Mouse (Mus musculus): ENCODE results near the gene Fkbp8. TPM values are rescaled to one million over a fixed set of nuclear protein-coding genes. Genes with fewer than 3 reads are reported as not detected.

Fkbp8 gene
- polyA plus RNA-seq (2014; fragmentation: Nextera tagmentation; extraction: Ambion mirVana) = 239 and 245 TPM in 2 replicates

- peak within 1 kb of the TSS; percentile 80 for H3K4me3 ChIP-seq (ENCODE audit: low read depth, low read length)
- no peaks in the 10 kb centered on the region for H3K27me3 ChIP-seq (ENCODE audit: insufficient read depth, low read length)
- peak; percentile 25 for TF ChIP-seq CTCF (IDR thresholded peaks at IDR 0.05; ENCODE audit: low read depth)
- peaks cover 30% of the 10 kb centered on the region for H3K36me3 ChIP-seq (ENCODE audit: insufficient read depth)
- H3K9me3 ChIP-seq (ENCODE audit: low read depth, low read length) = no peaks in the 10 kb centered on the region
- peak; percentile 97 for DNase-seq
- peak within 1 kb of the TSS; percentile 90 for H3K9ac ChIP-seq
- peak within 1 kb of the TSS; percentile 77 for H3K4me2 ChIP-seq
- ATAC-seq (ENCODE audit: insufficient read depth) = peak; percentile 93
- under 1% methylated on average over 55 of the region's 61 CpGs for WGBS
- peaks cover 3% of the 10 kb centered on the region; the same call in 1 of the 2 replicates for H3K4me1 ChIP-seq (ENCODE audit: insufficient read depth)
- peak within 1 kb of the TSS; percentile 89 for H3K27ac ChIP-seq (ENCODE audit: low read depth)
Observed at GRCm38 (mm10) chr8:70527512-70528181, at the start of gene Fkbp8, which contains the start of gene Kxd1. Gene Fkbp8, plus strand, starts transcription at chr8:70527724. Gene Kxd1, minus strand, starts transcription at chr8:70527956.

GRCm38 (mm10) chr8:70481908-70482307 lies 45.6 kb upstream of the Fkbp8 start:
- 61% methylated on average over 3 of the region's 3 CpGs for WGBS
- no peak overlapping the region for H3K4me2 ChIP-seq
- no peaks in the 10 kb centered on the region for H3K36me3 ChIP-seq (ENCODE audit: insufficient read depth)
- no peaks in the 10 kb centered on the region for H3K9me3 ChIP-seq (ENCODE audit: low read depth, low read length)
- no peak overlapping the region for H3K27ac ChIP-seq (ENCODE audit: low read depth)
- H3K9ac ChIP-seq = no peak overlapping the region
- DNase-seq (no peak), ATAC-seq (ENCODE audit: insufficient read depth) (no peak)
- TF ChIP-seq CTCF (IDR thresholded peaks at IDR 0.05; ENCODE audit: low read depth) = no peak
- no peak overlapping the region for H3K4me3 ChIP-seq (ENCODE audit: low read depth, low read length)
- peaks cover 23% of the 10 kb centered on the region for H3K27me3 ChIP-seq (ENCODE audit: insufficient read depth, low read length)
- peaks cover 4% of the 10 kb centered on the region; the same call in 1 of the 2 replicates for H3K4me1 ChIP-seq (ENCODE audit: insufficient read depth)

GRCm38 (mm10) chr8:70482943-70483342 lies 44.6 kb upstream of the Fkbp8 start:
- 43% methylated on average over 2 of the region's 2 CpGs for WGBS
- H3K27me3 ChIP-seq (ENCODE audit: insufficient read depth, low read length) = peaks cover 30% of the 10 kb centered on the region

DNA sequence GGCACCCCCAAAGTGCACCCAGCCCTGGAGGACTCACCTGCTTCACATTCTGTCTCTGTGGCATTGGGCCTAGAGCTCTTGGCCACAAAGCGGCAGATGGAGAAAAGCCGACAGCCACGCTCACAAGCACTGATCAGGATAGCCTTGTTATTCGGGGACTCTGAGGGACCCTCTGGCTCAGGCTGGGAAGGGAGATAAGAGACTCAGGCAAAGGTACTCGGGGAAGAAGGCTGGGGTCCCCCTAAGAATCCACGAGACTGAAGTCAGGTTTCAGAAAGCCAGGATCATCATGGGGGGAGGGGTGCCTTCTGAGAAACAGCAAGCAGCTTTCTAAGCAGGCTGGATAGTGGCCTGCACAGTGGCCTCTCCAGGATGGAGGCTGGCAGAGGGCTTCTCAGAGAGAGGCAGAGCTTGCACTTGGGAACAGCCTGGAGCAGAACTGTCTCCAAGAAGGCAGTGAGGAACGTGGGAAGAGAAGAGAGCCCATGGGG lies 41.3 kb upstream of the Fkbp8 start:
- H3K36me3 ChIP-seq (ENCODE audit: insufficient read depth) = no peaks in the 10 kb centered on the region
- peaks cover 63% of the 10 kb centered on the region for H3K27me3 ChIP-seq (ENCODE audit: insufficient read depth, low read length)
- no peak overlapping the region for H3K27ac ChIP-seq (ENCODE audit: low read depth)
- no peaks in the 10 kb centered on the region for H3K9me3 ChIP-seq (ENCODE audit: low read depth, low read length)
- DNase-seq (no peak), ATAC-seq (ENCODE audit: insufficient read depth) (no peak)
- no peak overlapping the region for H3K9ac ChIP-seq
- no peak overlapping the region for H3K4me3 ChIP-seq (ENCODE audit: low read depth, low read length)
- TF ChIP-seq CTCF (IDR thresholded peaks at IDR 0.05; ENCODE audit: low read depth) = no peak
- H3K4me2 ChIP-seq = no peak overlapping the region
- peaks cover 20% of the 10 kb centered on the region for H3K4me1 ChIP-seq (ENCODE audit: insufficient read depth)
- 47% methylated on average over 7 of the region's 7 CpGs for WGBS

More at GRCm38 (mm10) chr8:70482943-70483342, 44.6 kb upstream of the Fkbp8 start:
- no peaks in the 10 kb centered on the region for H3K36me3 ChIP-seq (ENCODE audit: insufficient read depth)
- ATAC-seq (ENCODE audit: insufficient read depth) (peak; percentile 68), DNase-seq (no peak)
- H3K4me3 ChIP-seq (ENCODE audit: low read depth, low read length) = no peak overlapping the region
- H3K9me3 ChIP-seq (ENCODE audit: low read depth, low read length) = no peaks in the 10 kb centered on the region
- H3K27ac ChIP-seq (ENCODE audit: low read depth) = peak overlapping the region; percentile 61; the same call in 1 of the 2 replicates
- no peak overlapping the region for H3K9ac ChIP-seq
- no peak for TF ChIP-seq CTCF (IDR thresholded peaks at IDR 0.05; ENCODE audit: low read depth)
- H3K4me2 ChIP-seq = no peak overlapping the region
- H3K4me1 ChIP-seq (ENCODE audit: insufficient read depth) = peaks cover 8% of the 10 kb centered on the region; the same call in 1 of the 2 replicates

- H3K4me2 ChIP-seq = peak within 1 kb of the TSS; percentile 63
- no peaks in the 10 kb centered on the region for H3K9me3 ChIP-seq (ENCODE audit: low read depth, low read length)
- peak within 1 kb of the TSS; percentile 86 for H3K27ac ChIP-seq (ENCODE audit: low read depth)
- ATAC-seq (ENCODE audit: insufficient read depth) (no peak), DNase-seq (no peak)
- H3K4me3 ChIP-seq (ENCODE audit: low read depth, low read length) = peak within 1 kb of the TSS; percentile 32
- H3K9ac ChIP-seq = no peak within 1 kb of the TSS
- no peak for TF ChIP-seq CTCF (IDR thresholded peaks at IDR 0.05; ENCODE audit: low read depth)
- H3K36me3 ChIP-seq (ENCODE audit: insufficient read depth) = no peaks in the 10 kb centered on the region
- H3K4me1 ChIP-seq (ENCODE audit: insufficient read depth) = peaks cover 20% of the 10 kb centered on the region
- peaks cover 71% of the 10 kb centered on the region for H3K27me3 ChIP-seq (ENCODE audit: insufficient read depth, low read length)
- 9% methylated on average over 33 of the region's 33 CpGs for WGBS
Observed at GRCm38 (mm10) chr8:70486941-70487520, 40.5 kb upstream of the Fkbp8 start, which contains the start of gene Tmem59l. Gene Tmem59l, minus strand, starts transcription at chr8:70487358.

GRCm38 (mm10) chr8:70487993-70488796 lies 39.3 kb upstream of the Fkbp8 start:
- no peak for DNase-seq
- Histone ChIP-seq H3K36me3 (ENCODE audit: insufficient read depth) (no peaks in the 10 kb centered on the region), H3K4me3 (ENCODE audit: low read depth, low read length) (peak overlapping the region; percentile 32), H3K4me1 (ENCODE audit: insufficient read depth) (peaks cover 20% of the 10 kb centered on the region), H3K9ac (0 out of 2 replicates have a peak overlapping the region, but pooled peaks have one; percentile 23), H3K4me2 (peak overlapping the region; percentile 63), H3K27ac (ENCODE audit: low read depth) (peak overlapping the region; percentile 86), H3K9me3 (ENCODE audit: low read depth, low read length) (no peaks in the 10 kb centered on the region), H3K27me3 (ENCODE audit: insufficient read depth, low read length) (peaks cover 82% of the 10 kb centered on the region)
- no peak for ATAC-seq (ENCODE audit: insufficient read depth)
- WGBS = 3% methylated on average over 55 of the region's 55 CpGs
- no peak for TF ChIP-seq CTCF (IDR thresholded peaks at IDR 0.05; ENCODE audit: low read depth)

Data from lung, embryonic 14.5 days (tissue).